Mouse (Mus musculus): ENCODE data around the gene Als2. TPM values are rescaled to one million over a fixed set of nuclear protein-coding genes. Genes with fewer than 3 reads are reported as not detected.

The Als2 gene
- polyA plus RNA-seq (2015; fragmentation: Nextera tagmentation; extraction: Ambion mirVana), result 3.4 and 4.0 TPM in 2 replicates

GRCm38 (mm10) chr1:59236856-59237441 is at the start of gene Als2:
Gene Als2 (minus strand): TSS chr1:59237231.
- TF ChIP-seq CTCF (IDR thresholded peaks at IDR 0.05), result 0 out of 2 replicates have a peak, but pooled peaks have one; percentile 2
- no peak for TF ChIP-seq EP300 (IDR thresholded peaks at IDR 0.05)
- Histone ChIP-seq H3K36me3 (ENCODE audit: insufficient read depth, low read length) (no peaks in the 10 kb centered on the region), H3K27ac (ENCODE audit: low read length) (peak within 1 kb of the TSS; percentile 63), H3K27me3 (replicated peaks; ENCODE audit: insufficient read depth, low read length) (no peaks in the 10 kb centered on the region), H3K9me3 (ENCODE audit: low read length) (no peaks in the 10 kb centered on the region), H3K4me3 (ENCODE audit: low read depth, low read length) (peak within 1 kb of the TSS; percentile 87), H3K4me2 (replicated peaks; ENCODE audit: low read depth, low read length) (peak within 1 kb of the TSS; percentile 81), H3K9ac (replicated peaks; ENCODE audit: low read depth) (peak within 1 kb of the TSS; percentile 64), H3K4me1 (ENCODE audit: insufficient read depth, low read depth, low read length) (no peaks in the 10 kb centered on the region)
- peak; percentile 97 for DNase-seq (ENCODE audit: low spot score)
- ATAC-seq, result peak; percentile 97
- under 1% methylated on average over 53 of the region's 58 CpGs for WGBS

GRCm38 (mm10) chr1:59286316-59286850 is 49.4 kb upstream of the Als2 start:
- no peak for ATAC-seq
- Histone ChIP-seq H3K4me2 (replicated peaks; ENCODE audit: low read depth, low read length) (no peak overlapping the region), H3K36me3 (ENCODE audit: insufficient read depth, low read length) (no peaks in the 10 kb centered on the region), H3K4me3 (ENCODE audit: low read depth, low read length) (no peak overlapping the region), H3K9ac (replicated peaks; ENCODE audit: low read depth) (no peak overlapping the region), H3K4me1 (ENCODE audit: insufficient read depth, low read depth, low read length) (no peaks in the 10 kb centered on the region), H3K27ac (ENCODE audit: low read length) (no peak overlapping the region), H3K9me3 (ENCODE audit: low read length) (no peaks in the 10 kb centered on the region), H3K27me3 (replicated peaks; ENCODE audit: insufficient read depth, low read length) (no peaks in the 10 kb centered on the region)
- WGBS, result 72% methylated on average over 13 of the region's 13 CpGs
- TF ChIP-seq EP300 (IDR thresholded peaks at IDR 0.05) (no peak), CTCF (IDR thresholded peaks at IDR 0.05) (peak; percentile 39)
- peak; percentile 13 for DNase-seq (ENCODE audit: low spot score)

- 81% methylated on average over 5 of the region's 5 CpGs for WGBS
- no peak overlapping the region for H3K4me2 ChIP-seq (replicated peaks; ENCODE audit: low read depth, low read length)
- TF ChIP-seq CTCF (IDR thresholded peaks at IDR 0.05), result no peak
- TF ChIP-seq EP300 (IDR thresholded peaks at IDR 0.05), result no peak
Measured at GRCm38 (mm10) chr1:59285880-59286279, 48.8 kb upstream of the Als2 start.

GRCm38 (mm10) chr1:59272189-59272588 is 35.2 kb upstream of the Als2 start:
- H3K27ac ChIP-seq (ENCODE audit: low read length), result no peak overlapping the region
- 70% methylated on average over 3 of the region's 3 CpGs for WGBS
- TF ChIP-seq EP300 (IDR thresholded peaks at IDR 0.05) (no peak), CTCF (IDR thresholded peaks at IDR 0.05) (no peak)

More at GRCm38 (mm10) chr1:59285880-59286279, 48.8 kb upstream of the Als2 start:
- Histone ChIP-seq H3K27me3 (replicated peaks; ENCODE audit: insufficient read depth, low read length) (no peaks in the 10 kb centered on the region), H3K9me3 (ENCODE audit: low read length) (no peaks in the 10 kb centered on the region), H3K27ac (ENCODE audit: low read length) (no peak overlapping the region), H3K9ac (replicated peaks; ENCODE audit: low read depth) (no peak overlapping the region), H3K4me3 (ENCODE audit: low read depth, low read length) (no peak overlapping the region), H3K36me3 (ENCODE audit: insufficient read depth, low read length) (no peaks in the 10 kb centered on the region), H3K4me1 (ENCODE audit: insufficient read depth, low read depth, low read length) (no peaks in the 10 kb centered on the region)
- ATAC-seq (no peak), DNase-seq (ENCODE audit: low spot score) (no peak)

GRCm38 (mm10) chr1:59269951-59270689 is 33.1 kb upstream of the Als2 start:
- H3K27ac ChIP-seq (ENCODE audit: low read length), result no peak overlapping the region
- H3K4me2 ChIP-seq (replicated peaks; ENCODE audit: low read depth, low read length), result no peak overlapping the region
- 44% methylated on average over 20 of the region's 20 CpGs for WGBS
- no peak overlapping the region for H3K4me3 ChIP-seq (ENCODE audit: low read depth, low read length)
- ATAC-seq, result no peak
- H3K36me3 ChIP-seq (ENCODE audit: insufficient read depth, low read length), result no peaks in the 10 kb centered on the region
- H3K9me3 ChIP-seq (ENCODE audit: low read length), result no peaks in the 10 kb centered on the region
- H3K9ac ChIP-seq (replicated peaks; ENCODE audit: low read depth), result no peak overlapping the region
- no peaks in the 10 kb centered on the region for H3K4me1 ChIP-seq (ENCODE audit: insufficient read depth, low read depth, low read length)
- TF ChIP-seq CTCF (IDR thresholded peaks at IDR 0.05), result no peak
- no peak for TF ChIP-seq EP300 (IDR thresholded peaks at IDR 0.05)
- DNase-seq (ENCODE audit: low spot score), result no peak
- H3K27me3 ChIP-seq (replicated peaks; ENCODE audit: insufficient read depth, low read length), result no peaks in the 10 kb centered on the region

More at GRCm38 (mm10) chr1:59272189-59272588, 35.2 kb upstream of the Als2 start:
- H3K27me3 ChIP-seq (replicated peaks; ENCODE audit: insufficient read depth, low read length), result no peaks in the 10 kb centered on the region
- H3K4me3 ChIP-seq (ENCODE audit: low read depth, low read length), result no peak overlapping the region
- H3K9ac ChIP-seq (replicated peaks; ENCODE audit: low read depth), result no peak overlapping the region
- no peak overlapping the region for H3K4me2 ChIP-seq (replicated peaks; ENCODE audit: low read depth, low read length)
- no peaks in the 10 kb centered on the region for H3K4me1 ChIP-seq (ENCODE audit: insufficient read depth, low read depth, low read length)
- DNase-seq (ENCODE audit: low spot score), result no peak
- no peaks in the 10 kb centered on the region for H3K36me3 ChIP-seq (ENCODE audit: insufficient read depth, low read length)
- H3K9me3 ChIP-seq (ENCODE audit: low read length), result no peaks in the 10 kb centered on the region
- no peak for ATAC-seq

GRCm38 (mm10) chr1:59269466-59269865 is 32.4 kb upstream of the Als2 start:
- Histone ChIP-seq H3K36me3 (ENCODE audit: insufficient read depth, low read length) (no peaks in the 10 kb centered on the region), H3K27me3 (replicated peaks; ENCODE audit: insufficient read depth, low read length) (no peaks in the 10 kb centered on the region), H3K27ac (ENCODE audit: low read length) (no peak overlapping the region), H3K4me1 (ENCODE audit: insufficient read depth, low read depth, low read length) (no peaks in the 10 kb centered on the region), H3K4me3 (ENCODE audit: low read depth, low read length) (no peak overlapping the region), H3K4me2 (replicated peaks; ENCODE audit: low read depth, low read length) (no peak overlapping the region), H3K9ac (replicated peaks; ENCODE audit: low read depth) (no peak overlapping the region), H3K9me3 (ENCODE audit: low read length) (no peaks in the 10 kb centered on the region)
- ATAC-seq (no peak), DNase-seq (ENCODE audit: low spot score) (no peak)
- WGBS, result 83% methylated on average over 6 of the region's 6 CpGs
- TF ChIP-seq EP300 (IDR thresholded peaks at IDR 0.05) (no peak), CTCF (IDR thresholded peaks at IDR 0.05) (no peak)

Measured in lung, postnatal 0 days (tissue).